Mouse (Mus musculus) heart, adult 18-20 months (tissue): Measurements from ENCODE around the gene Ank2. TPM values are rescaled to one million over a fixed set of nuclear protein-coding genes. Genes with fewer than 3 reads are reported as not detected.
A peak's percentile ranks its signal among the peaks of the same experiment; 100 is the strongest.

Experiments
- DNase-seq, 2 experiments: peaks; one replicate each; pipeline ENCODE4 v3.0.0; 2021 to 2022; ENCODE audit warnings: mixed read lengths in 1 of 2
- long read RNA-seq, 2 experiments: library from polyadenylated mRNA; stranded (forward); transcript quantifications; one replicate each; pipeline ENCODE4 v2.0.0; 2021
- total RNA-seq, 2 experiments: library from RNA; stranded (reverse); gene quantifications; 2 replicates each; pipeline ENCODE4 v1.2.3; 2021

Ank2 gene
- total RNA-seq: 100 to 1,000 TPM; 310 to 323 TPM
- long read RNA-seq, experiment 1, full-length matches to known transcripts: 4 of 17 reads
- long read RNA-seq, experiment 1, partial matches to known transcripts: 3 of 17 reads
- long read RNA-seq, experiment 1, other reads (novel, unspliced or antisense): 10 of 17 reads
- long read RNA-seq, experiment 2, transcript Ank2-216 (1 exons, 2,359 nt): major isoform, 5 of 9 reads
- long read RNA-seq, experiment 2, partial matches to known transcripts: 0 of 9 reads
- long read RNA-seq, experiment 2, other reads (novel, unspliced or antisense): 3 of 9 reads

DNA sequence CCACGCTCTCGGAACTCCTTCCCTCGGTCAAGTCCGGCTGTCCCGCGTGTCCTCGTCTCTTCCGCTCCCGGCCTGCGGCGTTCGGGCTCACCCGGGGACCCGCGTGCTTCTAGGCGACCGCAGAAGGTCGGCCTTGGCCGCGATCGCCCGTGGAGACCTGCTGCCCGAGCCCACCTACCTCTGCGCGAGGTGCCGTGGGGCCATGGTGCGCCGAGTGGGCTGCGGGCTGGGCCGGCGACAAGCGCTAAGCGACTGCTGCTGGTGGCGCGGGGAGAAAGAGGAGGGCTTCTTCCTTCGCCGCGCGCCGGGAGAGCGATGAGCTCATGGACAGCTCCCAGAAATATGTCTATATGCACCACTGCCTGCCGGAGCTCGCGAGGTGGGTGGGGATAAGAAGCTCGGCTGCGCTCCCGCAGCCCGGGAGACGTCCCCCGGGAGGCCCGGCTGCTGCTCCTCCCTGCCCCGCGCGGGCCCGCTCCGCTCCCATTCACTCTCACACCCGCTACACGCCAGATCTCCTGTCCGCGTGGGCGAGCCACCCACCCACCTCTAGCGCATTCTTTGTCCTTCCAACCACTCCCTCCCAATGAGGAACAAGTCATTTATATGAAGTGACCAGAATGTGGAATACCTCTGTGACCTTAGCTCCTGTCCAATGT, at the start of gene Ank2:
Gene Ank2 (minus strand): TSS at position 609 of the 659 bp plus-strand sequence.
- DNase-seq: peak; percentile 29 to 39

DNA sequence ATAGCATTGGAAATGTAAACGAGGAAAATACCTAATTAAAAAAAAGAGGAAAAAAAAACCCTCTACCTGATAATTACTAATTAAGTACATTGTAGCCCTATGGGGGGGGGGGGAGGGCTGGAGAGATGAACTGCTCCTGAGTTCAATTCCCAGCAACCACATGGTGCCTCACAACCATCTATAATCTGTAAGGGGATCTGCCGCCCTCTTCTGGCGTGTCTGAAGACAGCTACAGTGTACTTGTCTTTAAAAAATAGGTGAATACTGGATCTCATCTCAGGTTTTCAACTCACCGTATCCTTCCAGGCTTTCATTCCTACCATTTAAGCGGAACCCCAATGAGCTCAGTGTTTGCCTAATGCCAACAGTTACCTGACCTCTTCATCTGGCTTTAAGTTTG, 48.7 kb upstream of the Ank2 start:
- peak in 1 of 2 experiments; percentile 40 for DNase-seq

DNA sequence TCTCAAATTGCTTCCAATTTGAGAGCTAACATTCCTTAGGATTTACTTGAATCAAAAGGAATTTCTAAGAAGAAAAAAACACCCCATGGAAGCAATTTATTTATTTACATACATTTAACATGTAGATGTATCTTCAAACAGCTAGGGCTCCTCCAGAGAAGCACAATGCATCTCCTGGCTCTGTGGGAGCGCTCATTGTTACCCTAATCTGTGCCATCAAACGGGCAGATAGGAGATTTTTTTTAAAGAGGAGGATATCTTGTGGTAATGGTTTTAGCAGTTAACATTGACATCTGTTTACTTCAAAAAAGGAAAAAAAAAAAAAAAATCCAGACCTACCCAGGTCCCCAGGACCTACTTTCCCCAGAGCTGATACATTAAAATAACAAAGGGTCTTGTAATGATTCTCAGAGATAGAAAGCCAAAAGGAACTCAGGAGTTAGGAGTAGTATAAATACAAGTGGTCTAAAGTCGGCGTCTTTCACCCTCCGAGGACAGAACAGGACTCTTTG, 45.5 kb upstream of the Ank2 start:
- DNase-seq: no peak

- no peak for DNase-seq
Measured at GRCm38 (mm10) chr3:127543976-127544375, 44.8 kb upstream of the Ank2 start.

DNA sequence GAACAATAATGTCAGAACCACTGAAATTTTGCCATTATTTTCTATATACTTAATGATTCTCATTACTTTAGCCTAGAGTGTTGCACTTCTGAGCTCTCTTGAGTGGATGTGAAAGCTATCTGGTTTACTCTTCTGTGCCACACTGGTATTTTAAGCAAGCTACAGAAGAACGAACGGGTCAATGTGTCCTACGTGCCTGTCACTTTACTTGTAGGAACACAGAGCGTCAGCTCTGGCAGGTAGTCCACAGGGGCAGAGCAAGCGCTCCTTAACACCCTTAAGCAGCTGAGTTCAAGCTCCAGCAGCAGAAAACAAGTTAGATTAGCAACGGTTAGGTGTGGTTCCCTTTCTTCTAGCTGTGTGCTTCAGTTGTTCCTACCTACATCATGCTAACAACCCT, 40.0 kb upstream of the Ank2 start:
- DNase-seq: peak; percentile 42 to 54

GRCm38 (mm10) chr3:127530293-127530692, 31.1 kb upstream of the Ank2 start:
- DNase-seq: peak; percentile 6 to 26

DNA sequence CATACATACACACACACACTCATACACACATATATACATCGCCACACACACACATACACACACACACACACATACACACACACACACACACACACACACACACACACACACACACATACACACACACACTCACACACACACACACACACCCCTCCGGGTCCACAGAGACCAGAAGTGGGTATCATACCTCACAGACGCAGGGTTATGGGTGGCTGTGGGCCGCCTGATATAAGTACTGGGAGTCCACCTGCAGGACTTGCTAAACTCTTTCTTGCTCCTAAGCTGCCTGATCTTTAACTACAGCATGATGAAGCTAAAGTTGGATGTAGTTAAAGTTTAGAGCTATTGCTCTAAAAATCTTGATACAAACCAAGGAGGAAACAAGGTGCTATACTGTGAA, 30.7 kb upstream of the Ank2 start:
- DNase-seq: no peak

- no peak for DNase-seq
Measured at GRCm38 (mm10) chr3:127529210-127529609, 30.1 kb upstream of the Ank2 start.

GRCm38 (mm10) chr3:127527465-127528034, 28.4 kb upstream of the Ank2 start:
- peak; percentile 68 to 79 for DNase-seq

- peak; percentile 50 to 65 for DNase-seq
Measured at GRCm38 (mm10) chr3:127525188-127525819, 26.2 kb upstream of the Ank2 start.

GRCm38 (mm10) chr3:127521156-127521555, 22.0 kb upstream of the Ank2 start:
- peak; percentile 39 to 58 for DNase-seq

GRCm38 (mm10) chr3:127520300-127520699, 21.1 kb upstream of the Ank2 start:
- DNase-seq: peak; percentile 32 to 35

GRCm38 (mm10) chr3:127515251-127515650, 16.1 kb upstream of the Ank2 start:
- no peak for DNase-seq

DNA sequence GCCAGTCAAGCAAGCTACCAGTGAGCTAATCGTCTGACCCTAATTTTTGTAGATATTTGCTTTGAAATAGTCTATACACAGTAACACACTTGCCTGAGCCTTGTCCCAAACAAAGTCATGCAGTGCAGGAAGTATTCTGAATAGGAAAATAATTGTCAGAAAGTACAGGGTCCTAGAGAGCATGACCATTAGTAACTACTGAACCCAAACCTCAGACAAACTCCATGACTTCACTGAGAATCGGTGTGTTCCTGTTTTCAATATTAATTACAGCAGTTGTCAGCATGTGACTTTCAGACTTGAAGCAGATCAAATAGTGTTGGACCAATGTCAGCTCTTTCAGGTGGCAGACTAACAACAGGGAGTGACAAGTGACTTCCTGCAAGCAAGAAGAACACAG, 14.5 kb upstream of the Ank2 start:
- no peak for DNase-seq

- DNase-seq: no peak
Measured at GRCm38 (mm10) chr3:127512794-127513335, 13.7 kb upstream of the Ank2 start.

GRCm38 (mm10) chr3:127511786-127512746, 12.9 kb upstream of the Ank2 start:
- DNase-seq: peak in 1 of 2 experiments; percentile 18

DNA sequence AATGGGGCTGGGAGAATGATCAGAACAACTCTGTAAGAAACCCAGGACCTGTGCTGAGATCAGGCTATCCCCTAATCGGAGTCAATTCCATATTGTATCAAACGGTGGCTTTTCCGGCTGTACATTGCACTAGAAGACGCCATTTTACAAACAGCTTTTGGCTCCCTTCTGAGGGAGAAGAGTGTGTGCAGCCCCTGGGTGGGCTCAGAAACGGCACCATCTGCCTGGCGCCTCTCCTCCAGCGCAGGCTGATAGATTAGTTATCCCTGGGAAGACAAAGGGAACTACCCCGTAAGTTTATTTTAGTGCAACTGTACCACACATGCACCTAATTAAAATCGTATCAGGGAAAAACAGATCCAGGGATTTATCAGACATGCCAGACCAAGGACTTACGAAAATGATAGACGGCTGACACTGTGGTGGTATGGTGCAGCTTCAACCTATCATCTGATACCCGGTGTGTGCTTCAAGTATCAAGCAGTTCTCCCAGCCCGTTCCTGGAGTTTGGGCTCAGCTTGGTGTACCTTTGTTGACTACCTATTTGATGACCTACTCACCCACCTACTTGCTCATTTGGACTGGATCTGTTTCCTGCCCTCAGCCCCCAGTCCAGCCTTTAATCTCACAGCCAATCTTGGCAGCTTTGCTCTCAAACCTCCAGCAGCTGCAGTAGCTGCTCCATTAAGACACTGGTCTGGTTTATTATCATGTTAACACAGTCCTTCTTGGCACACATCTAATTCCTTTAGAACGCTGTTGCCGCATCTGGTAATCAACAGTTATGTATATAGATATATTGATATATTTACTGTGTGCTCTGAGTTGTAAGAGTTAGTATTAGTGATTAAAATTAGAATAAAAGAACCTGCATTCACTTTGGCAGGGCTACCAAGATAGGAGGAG, 9.0 kb upstream of the Ank2 start:
- DNase-seq: no peak

GRCm38 (mm10) chr3:127498197-127498741, 881 bp downstream of the Ank2 start:
- peak in 1 of 2 experiments; percentile 40 for DNase-seq

GRCm38 (mm10) chr3:127492663-127493062, 6.5 kb downstream of the Ank2 start:
- DNase-seq: no peak

GRCm38 (mm10) chr3:127487302-127487701, 11.8 kb downstream of the Ank2 start:
- DNase-seq: no peak
